Mouse (Mus musculus): ENCODE results near the gene Shisal1. TPM values are rescaled to one million over a fixed set of nuclear protein-coding genes. Genes with fewer than 3 reads are reported as not detected.

The Shisal1 gene
- polyA plus RNA-seq, 2 experiments = 5.8 to 7.7 TPM

- Histone ChIP-seq H3K27ac (replicated peaks; ENCODE audit: low read depth, low read length) (no peak overlapping the region), H3K27me3 (ENCODE audit: control insufficient read depth, insufficient read depth, low read length) (0 out of 2 replicates have a peak, but pooled peaks cover 6% of the 10 kb centered on the region), H3K9ac (ENCODE audit: low read depth, low read length, severe bottlenecking) (no peak overlapping the region), H3K36me3 (ENCODE audit: control insufficient read depth, insufficient read depth, low read length) (no peaks in the 10 kb centered on the region), H3K4me1 (ENCODE audit: control insufficient read depth, insufficient read depth, low read length) (peaks cover 3% of the 10 kb centered on the region; the same call in 1 of the 2 replicates), H3K4me3 (replicated peaks; ENCODE audit: low read length) (no peak overlapping the region), H3K9me3 (ENCODE audit: control insufficient read depth, low read length) (no peaks in the 10 kb centered on the region), H3K4me2 (replicated peaks; ENCODE audit: low read depth, low read length, severe bottlenecking) (no peak overlapping the region)
- no peak for TF ChIP-seq POLR2A (IDR thresholded peaks at IDR 0.05; ENCODE audit: borderline replicate concordance, extremely low read depth, insufficient read depth, insufficient read length)
- DNase-seq (ENCODE audit: low spot score) (no peak), ATAC-seq (ENCODE audit: low FRiP score, low read depth) (no peak)
- 78% methylated on average over 14 of the region's 14 CpGs for WGBS
These were observed 29.9 kb downstream of the Shisal1 start for GRCm38 (mm10) chr15:84417017-84417416.

GRCm38 (mm10) chr15:84414040-84414848 is 32.7 kb downstream of the Shisal1 start:
- ATAC-seq (ENCODE audit: low FRiP score, low read depth) = peak; percentile 51
- Histone ChIP-seq H3K9me3 (ENCODE audit: control insufficient read depth, low read length) (no peaks in the 10 kb centered on the region), H3K4me1 (ENCODE audit: control insufficient read depth, insufficient read depth, low read length) (peaks cover 3% of the 10 kb centered on the region), H3K4me2 (replicated peaks; ENCODE audit: low read depth, low read length, severe bottlenecking) (no peak overlapping the region), H3K36me3 (ENCODE audit: control insufficient read depth, insufficient read depth, low read length) (no peaks in the 10 kb centered on the region), H3K9ac (ENCODE audit: low read depth, low read length, severe bottlenecking) (no peak overlapping the region), H3K4me3 (replicated peaks; ENCODE audit: low read length) (no peak overlapping the region), H3K27me3 (ENCODE audit: control insufficient read depth, insufficient read depth, low read length) (0 out of 2 replicates have a peak, but pooled peaks cover 6% of the 10 kb centered on the region), H3K27ac (replicated peaks; ENCODE audit: low read depth, low read length) (no peak overlapping the region)
- 42% methylated on average over 9 of the region's 9 CpGs for WGBS
- TF ChIP-seq POLR2A (IDR thresholded peaks at IDR 0.05; ENCODE audit: borderline replicate concordance, extremely low read depth, insufficient read depth, insufficient read length) = no peak
- DNase-seq (ENCODE audit: low spot score) = peak; percentile 51

- Histone ChIP-seq H3K36me3 (ENCODE audit: control insufficient read depth, insufficient read depth, low read length) (no peaks in the 10 kb centered on the region), H3K4me3 (replicated peaks; ENCODE audit: low read length) (no peak overlapping the region), H3K27ac (replicated peaks; ENCODE audit: low read depth, low read length) (no peak overlapping the region), H3K4me2 (replicated peaks; ENCODE audit: low read depth, low read length, severe bottlenecking) (no peak overlapping the region), H3K9ac (ENCODE audit: low read depth, low read length, severe bottlenecking) (no peak overlapping the region), H3K4me1 (ENCODE audit: control insufficient read depth, insufficient read depth, low read length) (peaks cover 13% of the 10 kb centered on the region), H3K9me3 (ENCODE audit: control insufficient read depth, low read length) (no peaks in the 10 kb centered on the region), H3K27me3 (ENCODE audit: control insufficient read depth, insufficient read depth, low read length) (no peaks in the 10 kb centered on the region)
- WGBS = 19% methylated on average over 6 of the region's 6 CpGs
- TF ChIP-seq POLR2A (IDR thresholded peaks at IDR 0.05; ENCODE audit: borderline replicate concordance, extremely low read depth, insufficient read depth, insufficient read length) = no peak
- DNase-seq (ENCODE audit: low spot score) (peak; percentile 52), ATAC-seq (ENCODE audit: low FRiP score, low read depth) (no peak)
These were observed 34.5 kb downstream of the Shisal1 start for GRCm38 (mm10) chr15:84412409-84412808.

GRCm38 (mm10) chr15:84410052-84410451 is 36.8 kb downstream of the Shisal1 start:
- H3K9ac ChIP-seq (ENCODE audit: low read depth, low read length, severe bottlenecking) = no peak overlapping the region
- H3K4me1 ChIP-seq (ENCODE audit: control insufficient read depth, insufficient read depth, low read length) = peaks cover 13% of the 10 kb centered on the region
- H3K9me3 ChIP-seq (ENCODE audit: control insufficient read depth, low read length) = no peaks in the 10 kb centered on the region
- WGBS = 35% methylated on average over 8 of the region's 8 CpGs
- DNase-seq (ENCODE audit: low spot score) (peak; percentile 9), ATAC-seq (ENCODE audit: low FRiP score, low read depth) (0 out of 2 replicates have a peak, but pooled peaks have one; percentile 28)
- TF ChIP-seq POLR2A (IDR thresholded peaks at IDR 0.05; ENCODE audit: borderline replicate concordance, extremely low read depth, insufficient read depth, insufficient read length) = no peak
- H3K27ac ChIP-seq (replicated peaks; ENCODE audit: low read depth, low read length) = peak overlapping the region; percentile 11; the same call in 1 of the 2 replicates
- H3K4me3 ChIP-seq (replicated peaks; ENCODE audit: low read length) = no peak overlapping the region
- no peaks in the 10 kb centered on the region for H3K27me3 ChIP-seq (ENCODE audit: control insufficient read depth, insufficient read depth, low read length)
- H3K36me3 ChIP-seq (ENCODE audit: control insufficient read depth, insufficient read depth, low read length) = no peaks in the 10 kb centered on the region
- H3K4me2 ChIP-seq (replicated peaks; ENCODE audit: low read depth, low read length, severe bottlenecking) = no peak overlapping the region

GRCm38 (mm10) chr15:84408576-84408975 is 38.3 kb downstream of the Shisal1 start:
- Histone ChIP-seq H3K9me3 (ENCODE audit: control insufficient read depth, low read length) (no peaks in the 10 kb centered on the region), H3K36me3 (ENCODE audit: control insufficient read depth, insufficient read depth, low read length) (no peaks in the 10 kb centered on the region), H3K4me1 (ENCODE audit: control insufficient read depth, insufficient read depth, low read length) (peaks cover 10% of the 10 kb centered on the region), H3K9ac (ENCODE audit: low read depth, low read length, severe bottlenecking) (no peak overlapping the region), H3K27me3 (ENCODE audit: control insufficient read depth, insufficient read depth, low read length) (no peaks in the 10 kb centered on the region), H3K4me2 (replicated peaks; ENCODE audit: low read depth, low read length, severe bottlenecking) (no peak overlapping the region), H3K4me3 (replicated peaks; ENCODE audit: low read length) (no peak overlapping the region), H3K27ac (replicated peaks; ENCODE audit: low read depth, low read length) (no peak overlapping the region)
- TF ChIP-seq POLR2A (IDR thresholded peaks at IDR 0.05; ENCODE audit: borderline replicate concordance, extremely low read depth, insufficient read depth, insufficient read length) = no peak
- ATAC-seq (ENCODE audit: low FRiP score, low read depth) = no peak
- peak; percentile 21 for DNase-seq (ENCODE audit: low spot score)
- 33% methylated on average over 3 of the region's 3 CpGs for WGBS

Data from limb, embryonic 14.5 days (tissue).